Mouse (Mus musculus) limb, embryonic 10.5 days (tissue): ENCODE results near the gene Pou2f3. TPM values are rescaled to one million over a fixed set of nuclear protein-coding genes. Genes with fewer than 3 reads are reported as not detected.

Source experiments
- DNase-seq: peaks from one replicate; pipeline ENCODE4 v3.0.0-alpha.2; 2017; ENCODE audit warnings: low spot score
- H3K27ac ChIP-seq: fragments of 300-500 bp; sonication (generic); 2 replicates; pipeline ENCODE4 v1.5.1; 2016; ENCODE audit warnings: mild to moderate bottlenecking
- H3K27me3 ChIP-seq: fragments of 300-500 bp; sonication (generic); 2 replicates; pipeline ENCODE4 v1.6.1; 2016; ENCODE audit warnings: low read depth, mild to moderate bottlenecking; ENCODE audit not compliant: poor library complexity, severe bottlenecking
- H3K36me3 ChIP-seq: fragments of 300-500 bp; sonication (generic); 2 replicates; pipeline ENCODE4 v1.6.1; 2016; ENCODE audit warnings: mild to moderate bottlenecking, moderate library complexity
- H3K4me1 ChIP-seq: fragments of 300-500 bp; sonication (generic); 2 replicates; pipeline ENCODE4 v1.6.1; 2016
- H3K4me3 ChIP-seq: fragments of 300-500 bp; sonication (generic); 2 replicates; pipeline ENCODE4 v1.5.1; 2016; ENCODE audit warnings: mild to moderate bottlenecking, moderate library complexity
- H3K9me3 ChIP-seq: fragments of 300-500 bp; sonication (generic); replicated peaks from 2 replicates; pipeline ENCODE4 v1.6.1; 2016; ENCODE audit warnings: mild to moderate bottlenecking
- WGBS: fragments of 180-500 bp; shearing (Covaris S2); methylation state at CpG from one replicate; pipeline ENCODE4 v1.1.7; 2016; 5-methylcytosine and 5-hydroxymethylcytosine counted together
- polyA plus RNA-seq: library from polyadenylated mRNA; unstranded; fragments of >200 nt; fragmentation: Nextera tagmentation; extraction: Ambion mirVana; gene quantifications from 2 replicates; pipeline ENCODE4 v1.2.1, GENCODE M21; 2016

Gene Pou2f3
- polyA plus RNA-seq, 1 experiment from 2014 or later, result 0.08 TPM

GRCm38 (mm10) chr9:43110286-43110980 is 99.7 kb downstream of the Pou2f3 start:
- H3K9me3 ChIP-seq, result no peaks in the 10 kb centered on the region
- no peaks in the 10 kb centered on the region for H3K27me3 ChIP-seq
- WGBS, result 93% methylated on average over 8 of the region's 8 CpGs
- no peak overlapping the region for H3K4me3 ChIP-seq
- H3K27ac ChIP-seq, result no peak overlapping the region
- peaks cover 13% of the 10 kb centered on the region for H3K4me1 ChIP-seq
- DNase-seq, result no peak
- H3K36me3 ChIP-seq, result peaks cover 20% of the 10 kb centered on the region

- Histone ChIP-seq H3K9me3 (no peaks in the 10 kb centered on the region), H3K4me3 (no peak overlapping the region), H3K4me1 (peaks cover 12% of the 10 kb centered on the region), H3K27me3 (no peaks in the 10 kb centered on the region), H3K36me3 (peaks cover 20% of the 10 kb centered on the region), H3K27ac (no peak overlapping the region)
- WGBS, result 87% methylated on average over 7 of the region's 7 CpGs
- DNase-seq, result no peak
These were observed 101.0 kb downstream of the Pou2f3 start for GRCm38 (mm10) chr9:43109125-43109524.

- Histone ChIP-seq H3K27ac (no peak overlapping the region), H3K4me1 (peaks cover 16% of the 10 kb centered on the region), H3K4me3 (no peak overlapping the region), H3K36me3 (peaks cover 20% of the 10 kb centered on the region), H3K9me3 (no peaks in the 10 kb centered on the region), H3K27me3 (no peaks in the 10 kb centered on the region)
- DNase-seq, result no peak
- 90% methylated on average over 3 of the region's 3 CpGs for WGBS
These were observed 101.4 kb downstream of the Pou2f3 start for GRCm38 (mm10) chr9:43108721-43109120.

- no peak for DNase-seq
- no peak overlapping the region for H3K4me3 ChIP-seq
- peaks cover 23% of the 10 kb centered on the region for H3K4me1 ChIP-seq
- 95% methylated on average over 1 of the region's 1 CpGs for WGBS
- no peaks in the 10 kb centered on the region for H3K9me3 ChIP-seq
- H3K27me3 ChIP-seq, result no peaks in the 10 kb centered on the region
- peaks cover 20% of the 10 kb centered on the region for H3K36me3 ChIP-seq
- no peak overlapping the region for H3K27ac ChIP-seq
These were observed 102.1 kb downstream of the Pou2f3 start for GRCm38 (mm10) chr9:43108081-43108480.

- Histone ChIP-seq H3K9me3 (no peaks in the 10 kb centered on the region), H3K27ac (no peak overlapping the region), H3K36me3 (peaks cover 20% of the 10 kb centered on the region), H3K4me3 (no peak overlapping the region), H3K27me3 (no peaks in the 10 kb centered on the region), H3K4me1 (peaks cover 28% of the 10 kb centered on the region)
- no peak for DNase-seq
- 65% methylated on average over 5 of the region's 5 CpGs for WGBS
These were observed 102.6 kb downstream of the Pou2f3 start for GRCm38 (mm10) chr9:43107555-43107954.

- 46% methylated on average over 10 of the region's 10 CpGs for WGBS
- no peaks in the 10 kb centered on the region for H3K9me3 ChIP-seq
- H3K4me1 ChIP-seq, result peaks cover 32% of the 10 kb centered on the region
- peak within 1 kb of the TSS; percentile 96 for H3K27ac ChIP-seq
- peak within 1 kb of the TSS; percentile 93 for H3K4me3 ChIP-seq
- no peak for DNase-seq
- H3K36me3 ChIP-seq, result peaks cover 20% of the 10 kb centered on the region
- H3K27me3 ChIP-seq, result no peaks in the 10 kb centered on the region
These were observed 103.0 kb downstream of the Pou2f3 start, which contains the start of gene Arhgef12 for GRCm38 (mm10) chr9:43107187-43107517. Gene Arhgef12, minus strand, starts transcription at chr9:43107239.

- no peak for DNase-seq
- H3K27ac ChIP-seq, result peak overlapping the region; percentile 96
- peaks cover 23% of the 10 kb centered on the region for H3K36me3 ChIP-seq
- H3K9me3 ChIP-seq, result no peaks in the 10 kb centered on the region
- H3K27me3 ChIP-seq, result no peaks in the 10 kb centered on the region
- peaks cover 34% of the 10 kb centered on the region for H3K4me1 ChIP-seq
- H3K4me3 ChIP-seq, result peak overlapping the region; percentile 93
- WGBS, result 28% methylated on average over 22 of the region's 22 CpGs
These were observed 103.6 kb downstream of the Pou2f3 start for GRCm38 (mm10) chr9:43106426-43107186.

- 1% methylated on average over 91 of the region's 91 CpGs for WGBS
- peak overlapping the region; percentile 93 for H3K4me3 ChIP-seq
These were observed 104.4 kb downstream of the Pou2f3 start for GRCm38 (mm10) chr9:43105664-43106361.

GRCm38 (mm10) chr9:43104873-43105663 is 105.1 kb downstream of the Pou2f3 start:
- peaks cover 34% of the 10 kb centered on the region for H3K4me1 ChIP-seq
- H3K4me3 ChIP-seq, result peak overlapping the region; percentile 93
- no peaks in the 10 kb centered on the region for H3K27me3 ChIP-seq
- H3K9me3 ChIP-seq, result no peaks in the 10 kb centered on the region
- peak; percentile 66 for DNase-seq
- peaks cover 7% of the 10 kb centered on the region; the same call in 1 of the 2 replicates for H3K36me3 ChIP-seq
- peak overlapping the region; percentile 96 for H3K27ac ChIP-seq
- under 1% methylated on average over 40 of the region's 40 CpGs for WGBS

More at GRCm38 (mm10) chr9:43105664-43106361, 104.4 kb downstream of the Pou2f3 start:
- Histone ChIP-seq H3K4me1 (peaks cover 34% of the 10 kb centered on the region), H3K27ac (peak overlapping the region; percentile 96), H3K27me3 (no peaks in the 10 kb centered on the region), H3K9me3 (no peaks in the 10 kb centered on the region), H3K36me3 (peaks cover 15% of the 10 kb centered on the region)
- peak; percentile 95 for DNase-seq

GRCm38 (mm10) chr9:43104526-43104872 is 105.7 kb downstream of the Pou2f3 start:
- 3% methylated on average over 4 of the region's 4 CpGs for WGBS
- no peak for DNase-seq
- H3K27ac ChIP-seq, result 0 out of 2 replicates have a peak overlapping the region, but pooled peaks have one; percentile 96

GRCm38 (mm10) chr9:43103675-43104299 is 106.4 kb downstream of the Pou2f3 start:
- Histone ChIP-seq H3K36me3 (peaks cover 6% of the 10 kb centered on the region; the same call in 1 of the 2 replicates), H3K9me3 (no peaks in the 10 kb centered on the region), H3K27me3 (no peaks in the 10 kb centered on the region), H3K4me3 (peak overlapping the region; percentile 93), H3K4me1 (peaks cover 34% of the 10 kb centered on the region), H3K27ac (no peak overlapping the region)
- DNase-seq, result no peak
- WGBS, result 45% methylated on average over 4 of the region's 4 CpGs

More at GRCm38 (mm10) chr9:43104526-43104872, 105.7 kb downstream of the Pou2f3 start:
- H3K27me3 ChIP-seq, result no peaks in the 10 kb centered on the region
- H3K36me3 ChIP-seq, result peaks cover 6% of the 10 kb centered on the region; the same call in 1 of the 2 replicates
- peak overlapping the region; percentile 93 for H3K4me3 ChIP-seq
- no peaks in the 10 kb centered on the region for H3K9me3 ChIP-seq
- peaks cover 34% of the 10 kb centered on the region for H3K4me1 ChIP-seq

GRCm38 (mm10) chr9:43102931-43103330 is 107.2 kb downstream of the Pou2f3 start:
- Histone ChIP-seq H3K27ac (no peak overlapping the region), H3K4me1 (peaks cover 34% of the 10 kb centered on the region), H3K4me3 (peak overlapping the region; percentile 93), H3K27me3 (no peaks in the 10 kb centered on the region), H3K9me3 (no peaks in the 10 kb centered on the region), H3K36me3 (peaks cover 6% of the 10 kb centered on the region; the same call in 1 of the 2 replicates)
- 91% methylated on average over 2 of the region's 2 CpGs for WGBS
- no peak for DNase-seq
